Mouse (Mus musculus) liver, postnatal 0 days (tissue): Measurements from ENCODE around the gene Kcnq5. TPM values are rescaled to one million over a fixed set of nuclear protein-coding genes. Genes with fewer than 3 reads are reported as not detected.

Experiments used
- ATAC-seq: fragments of 200-750 bp; cut with Nextera tagmentation; 2 replicates; pipeline ENCODE4 v1.8.0; 2017; ENCODE audit warnings: mild to moderate bottlenecking, moderate library complexity
- DNase-seq: peaks from one replicate; pipeline ENCODE4 v3.0.0-alpha.2; 2016
- H3K27ac ChIP-seq: fragments of 300-500 bp; sonication (generic); 2 replicates; pipeline ENCODE4 v1.5.1; 2014; ENCODE audit warnings: antibody characterized with exemption, moderate library complexity, mild to moderate bottlenecking, low read depth
- H3K27me3 ChIP-seq: fragments of 300-500 bp; sonication (generic); 2 replicates; pipeline ENCODE4 v1.6.1; 2014; ENCODE audit warnings: low read length, control low read depth, mixed read lengths; ENCODE audit not compliant: insufficient read depth
- H3K36me3 ChIP-seq: fragments of 300-500 bp; sonication (generic); replicated peaks from 2 replicates; pipeline ENCODE4 v1.6.1; 2014; ENCODE audit warnings: mild to moderate bottlenecking, control low read depth, low read length, moderate library complexity, mixed read lengths; ENCODE audit not compliant: insufficient read depth
- H3K4me1 ChIP-seq: fragments of 300-500 bp; sonication (generic); 2 replicates; pipeline ENCODE4 v1.6.1; 2014; ENCODE audit warnings: antibody characterized with exemption, mild to moderate bottlenecking, control low read depth; ENCODE audit not compliant: insufficient read depth
- H3K4me2 ChIP-seq: fragments of 300-500 bp; sonication (generic); 2 replicates; pipeline ENCODE4 v1.6.1; 2014; ENCODE audit warnings: low read depth, mild to moderate bottlenecking, low read length, moderate library complexity, mixed read lengths
- H3K4me3 ChIP-seq: fragments of 300-500 bp; sonication (generic); 2 replicates; pipeline ENCODE4 v1.5.1; 2014; ENCODE audit warnings: low read depth, low read length
- H3K9ac ChIP-seq: fragments of 300-500 bp; sonication (generic); replicated peaks from 2 replicates; pipeline ENCODE4 v1.6.1; 2014; ENCODE audit warnings: mild to moderate bottlenecking, moderate library complexity
- H3K9me3 ChIP-seq: fragments of 300-500 bp; sonication (generic); 2 replicates; pipeline ENCODE4 v1.6.1; 2016; ENCODE audit warnings: mild to moderate bottlenecking, control low read depth, low read length, mixed read lengths
- CTCF ChIP-seq: sonication (generic); IDR thresholded peaks from 2 replicates; pipeline ENCODE4 v1.5.1; 2016; ENCODE audit warnings: antibody characterized with exemption, low read depth
- EP300 ChIP-seq: IDR thresholded peaks from 2 replicates; pipeline ENCODE4 v1.6.1; 2016; ENCODE audit warnings: antibody characterized with exemption, low read depth, mild to moderate bottlenecking
- WGBS: fragments of 180-500 bp; shearing (Covaris S2); extraction: QIAGEN DNeasy Blood & Tissue Kit; methylation state at CpG from one replicate; pipeline ENCODE4 v1.1.7; 2014; ENCODE audit not compliant: insufficient replicate concordance; 5-methylcytosine and 5-hydroxymethylcytosine counted together
- polyA plus RNA-seq: library from polyadenylated mRNA; unstranded; fragments of >200 nt; fragmentation: Nextera tagmentation; extraction: Ambion mirVana; gene quantifications from 2 replicates; pipeline ENCODE4 v1.2.1, GENCODE M21; 2015

Gene Kcnq5
- polyA plus RNA-seq, 1 experiment from 2014 or later: 0.21 TPM

DNA sequence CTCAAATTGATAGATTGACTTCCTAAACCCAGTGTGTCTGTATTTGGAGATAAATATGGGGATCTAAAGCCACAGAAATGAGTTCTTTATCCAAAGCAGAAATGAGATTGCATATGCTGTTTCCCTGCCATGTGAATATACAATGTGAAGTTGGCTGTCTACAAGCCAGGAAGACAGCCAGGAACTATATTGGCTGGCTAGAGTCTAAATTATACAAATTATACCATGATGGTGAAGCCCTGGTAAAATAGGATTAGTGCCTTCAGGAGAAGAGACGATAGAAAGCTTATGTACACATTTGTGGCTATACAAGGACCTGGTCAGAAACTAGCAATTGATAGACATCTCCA is 38.5 kb downstream of the Kcnq5 start:
- DNase-seq: no peak
- ATAC-seq: no peak
- WGBS: 57% methylated on average over 1 of the region's 1 CpGs
- Histone ChIP-seq H3K27ac (no peak overlapping the region), H3K36me3 (no peaks in the 10 kb centered on the region), H3K9ac (no peak overlapping the region), H3K4me2 (no peak overlapping the region), H3K27me3 (no peaks in the 10 kb centered on the region), H3K9me3 (no peaks in the 10 kb centered on the region), H3K4me3 (no peak overlapping the region), H3K4me1 (no peaks in the 10 kb centered on the region)
- TF ChIP-seq EP300: no peak
- no peak for TF ChIP-seq CTCF

DNA sequence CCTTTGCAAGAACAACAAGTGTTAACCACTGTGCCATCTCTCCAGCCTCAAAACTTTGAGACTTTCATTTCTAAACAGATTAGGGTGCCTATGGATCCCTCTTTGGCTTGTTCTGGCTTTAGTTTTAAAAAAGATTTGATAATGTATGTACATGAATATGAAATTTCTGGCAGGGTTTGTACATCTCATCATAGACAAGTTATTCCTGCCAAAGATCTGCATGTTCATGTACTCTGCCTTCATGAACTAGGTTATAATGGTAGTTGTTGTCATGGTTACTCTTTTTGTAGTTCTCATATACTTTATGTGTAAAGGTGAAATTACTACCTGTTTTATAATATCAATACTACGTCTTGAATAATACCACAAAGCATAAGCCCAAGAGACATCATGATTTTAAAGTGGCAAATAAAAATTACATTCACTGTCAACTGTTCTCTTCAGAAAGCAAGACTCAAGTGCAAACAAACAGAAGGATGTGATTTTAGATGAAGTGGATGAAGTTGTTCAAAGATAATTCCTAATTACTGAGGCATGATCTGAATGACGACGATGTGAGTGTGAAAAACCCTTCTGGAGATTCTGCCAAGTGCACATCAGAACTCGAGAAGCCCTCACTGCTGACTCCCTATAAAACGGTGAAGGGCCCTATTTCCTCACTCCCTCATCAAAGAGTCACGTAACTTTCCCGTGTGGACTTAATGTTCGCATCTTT is 39.0 kb downstream of the Kcnq5 start:
- no peak overlapping the region for H3K4me3 ChIP-seq
- ATAC-seq (no peak), DNase-seq (no peak)
- no peak overlapping the region for H3K27ac ChIP-seq
- H3K36me3 ChIP-seq: no peaks in the 10 kb centered on the region
- H3K4me2 ChIP-seq: no peak overlapping the region
- no peak for TF ChIP-seq EP300
- no peak for TF ChIP-seq CTCF
- H3K4me1 ChIP-seq: no peaks in the 10 kb centered on the region
- H3K27me3 ChIP-seq: no peaks in the 10 kb centered on the region
- no peak overlapping the region for H3K9ac ChIP-seq
- 73% methylated on average over 8 of the region's 8 CpGs for WGBS
- no peaks in the 10 kb centered on the region for H3K9me3 ChIP-seq

GRCm38 (mm10) chr1:21919276-21919675 is 42.5 kb downstream of the Kcnq5 start:
- ATAC-seq (no peak), DNase-seq (no peak)
- no peak overlapping the region for H3K4me3 ChIP-seq
- no peaks in the 10 kb centered on the region for H3K9me3 ChIP-seq
- no peak overlapping the region for H3K9ac ChIP-seq
- H3K36me3 ChIP-seq: no peaks in the 10 kb centered on the region
- H3K4me2 ChIP-seq: no peak overlapping the region
- 75% methylated on average over 6 of the region's 6 CpGs for WGBS
- no peaks in the 10 kb centered on the region for H3K4me1 ChIP-seq
- no peak overlapping the region for H3K27ac ChIP-seq
- no peaks in the 10 kb centered on the region for H3K27me3 ChIP-seq
- TF ChIP-seq CTCF (no peak), EP300 (no peak)

GRCm38 (mm10) chr1:21896067-21896719 is 65.5 kb downstream of the Kcnq5 start:
- WGBS: 32% methylated on average over 5 of the region's 5 CpGs
- Histone ChIP-seq H3K9ac (no peak overlapping the region), H3K4me1 (no peaks in the 10 kb centered on the region), H3K4me2 (no peak overlapping the region), H3K4me3 (no peak overlapping the region), H3K27ac (no peak overlapping the region), H3K36me3 (no peaks in the 10 kb centered on the region), H3K27me3 (no peaks in the 10 kb centered on the region), H3K9me3 (no peaks in the 10 kb centered on the region)
- DNase-seq (no peak), ATAC-seq (no peak)
- TF ChIP-seq CTCF (no peak), EP300 (no peak)

DNA sequence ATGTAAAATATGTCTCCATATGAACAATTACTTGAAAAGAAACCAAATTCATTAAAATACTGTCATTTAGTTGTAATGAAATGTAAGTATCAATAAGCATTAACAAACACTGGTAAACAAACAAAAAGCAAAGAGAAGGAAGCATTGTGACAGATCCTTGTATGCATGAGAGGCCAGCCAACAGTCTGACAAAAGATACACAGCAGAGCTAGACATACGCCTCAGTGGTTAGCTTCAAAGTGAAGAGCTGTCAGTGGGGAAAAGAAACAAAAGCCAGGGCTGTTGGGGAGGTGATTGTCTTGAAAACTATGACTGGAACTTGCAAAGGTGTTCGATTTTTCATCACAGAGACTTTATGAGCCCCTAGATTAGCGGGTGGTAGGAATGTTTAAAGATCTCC is 78.0 kb downstream of the Kcnq5 start:
- H3K4me1 ChIP-seq: no peaks in the 10 kb centered on the region
- no peak overlapping the region for H3K9ac ChIP-seq
- no peak for DNase-seq
- no peaks in the 10 kb centered on the region for H3K36me3 ChIP-seq
- 69% methylated on average over 3 of the region's 3 CpGs for WGBS
- H3K27me3 ChIP-seq: no peaks in the 10 kb centered on the region
- TF ChIP-seq CTCF (no peak), EP300 (no peak)
- no peak overlapping the region for H3K27ac ChIP-seq
- H3K4me2 ChIP-seq: no peak overlapping the region
- H3K4me3 ChIP-seq: no peak overlapping the region
- H3K9me3 ChIP-seq: 0 out of 2 replicates have a peak, but pooled peaks cover 2% of the 10 kb centered on the region
- ATAC-seq: no peak

DNA sequence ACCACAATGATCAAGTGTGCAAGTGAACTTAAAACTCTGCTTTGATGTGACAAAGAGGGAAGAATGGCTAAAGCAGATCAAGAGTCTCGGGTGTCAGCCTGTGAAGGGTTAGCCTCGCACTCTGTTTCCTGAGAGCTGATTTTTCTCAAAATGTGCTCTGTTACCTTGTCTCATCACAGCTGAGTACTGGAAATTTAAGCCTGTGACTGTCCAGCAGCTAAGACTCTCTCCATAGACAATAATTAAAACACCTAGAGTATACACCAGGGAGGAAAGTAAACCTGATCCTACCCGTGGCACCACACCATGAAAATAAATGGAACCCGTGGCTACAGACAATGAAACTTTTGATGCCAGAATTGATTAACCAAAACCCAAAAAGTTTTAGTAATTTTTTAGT is 90.9 kb downstream of the Kcnq5 start:
- ATAC-seq (no peak), DNase-seq (no peak)
- Histone ChIP-seq H3K4me3 (no peak overlapping the region), H3K9ac (no peak overlapping the region), H3K27ac (no peak overlapping the region), H3K4me2 (no peak overlapping the region), H3K27me3 (no peaks in the 10 kb centered on the region), H3K9me3 (no peaks in the 10 kb centered on the region), H3K4me1 (no peaks in the 10 kb centered on the region), H3K36me3 (no peaks in the 10 kb centered on the region)
- WGBS: 68% methylated on average over 4 of the region's 4 CpGs
- TF ChIP-seq CTCF (no peak), EP300 (no peak)
